Mouse (Mus musculus): ENCODE data around the gene Nit1.

GRCm38 (mm10) chr1:171384361-171384760, 38.9 kb upstream of the Nit1 start:
- TF ChIP-seq CTCF (IDR thresholded peaks at IDR 0.05; ENCODE audit: borderline replicate concordance, insufficient read depth, low read depth, low read length) (no peak), POLR2A (IDR thresholded peaks at IDR 0.05; ENCODE audit: borderline replicate concordance, insufficient read depth, low read length) (no peak)
